Mouse (Mus musculus) lung, adult 2 months (tissue): ENCODE measurements around the gene Akt1s1.

Experiments used
- CTCF ChIP-seq: fragments of 200-500 bp; IDR thresholded peaks from 2 replicates; pipeline ENCODE4 v1.5.1; 2011; ENCODE audit warnings: mild to moderate bottlenecking, low read length, control low read depth; ENCODE audit not compliant: insufficient read depth
- POLR2A ChIP-seq: fragments of 200-500 bp; IDR thresholded peaks from 2 replicates; pipeline ENCODE4 v1.6.1; 2011; ENCODE audit warnings: low read depth, mild to moderate bottlenecking, control low read depth, low read length, borderline replicate concordance; ENCODE audit errors: extremely low read depth

DNA sequence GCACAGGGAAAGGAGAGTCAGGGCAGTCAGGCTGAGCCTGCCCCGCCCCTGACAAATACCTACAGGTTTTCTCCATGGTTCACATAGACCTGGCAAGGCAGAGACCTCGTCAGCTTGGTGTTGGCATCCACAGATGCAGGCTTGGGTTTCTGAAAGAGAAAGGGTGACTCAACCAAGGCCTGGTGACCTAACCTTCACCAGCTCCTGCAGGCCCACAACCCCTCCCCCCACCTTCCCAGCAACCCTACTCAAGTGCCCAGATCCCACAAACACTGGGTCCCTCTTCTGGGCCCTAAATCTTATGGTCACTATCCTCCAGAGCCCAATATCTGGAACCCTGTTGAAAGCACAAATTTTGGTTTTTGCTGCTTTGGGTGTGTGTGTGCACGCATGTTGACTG lies 34.2 kb downstream of the Akt1s1 start:
- TF ChIP-seq CTCF (no peak), POLR2A (no peak)
